Mouse (Mus musculus) spleen, postnatal 4 days (tissue): ENCODE data around the gene Clrn3.
"Not testable (repeated sequence)": the region's sequence is repeated elsewhere in the genome, so short reads cannot be mapped to it uniquely, and the experiment has no call there.

Experiments
- DNase-seq, 2 experiments: peaks; one replicate each; pipeline ENCODE4 v3.0.0; 2022; ENCODE audit warnings: low spot score in 2 of 2

The Clrn3 gene

GRCm38 (mm10) chr7:135528515-135528914 is at the start of gene Clrn3:
Gene Clrn3, minus strand, starts transcription at chr7:135528654.
- no peak for DNase-seq

GRCm38 (mm10) chr7:135576329-135576728 is 47.9 kb upstream of the Clrn3 start:
- no peak for DNase-seq

DNA sequence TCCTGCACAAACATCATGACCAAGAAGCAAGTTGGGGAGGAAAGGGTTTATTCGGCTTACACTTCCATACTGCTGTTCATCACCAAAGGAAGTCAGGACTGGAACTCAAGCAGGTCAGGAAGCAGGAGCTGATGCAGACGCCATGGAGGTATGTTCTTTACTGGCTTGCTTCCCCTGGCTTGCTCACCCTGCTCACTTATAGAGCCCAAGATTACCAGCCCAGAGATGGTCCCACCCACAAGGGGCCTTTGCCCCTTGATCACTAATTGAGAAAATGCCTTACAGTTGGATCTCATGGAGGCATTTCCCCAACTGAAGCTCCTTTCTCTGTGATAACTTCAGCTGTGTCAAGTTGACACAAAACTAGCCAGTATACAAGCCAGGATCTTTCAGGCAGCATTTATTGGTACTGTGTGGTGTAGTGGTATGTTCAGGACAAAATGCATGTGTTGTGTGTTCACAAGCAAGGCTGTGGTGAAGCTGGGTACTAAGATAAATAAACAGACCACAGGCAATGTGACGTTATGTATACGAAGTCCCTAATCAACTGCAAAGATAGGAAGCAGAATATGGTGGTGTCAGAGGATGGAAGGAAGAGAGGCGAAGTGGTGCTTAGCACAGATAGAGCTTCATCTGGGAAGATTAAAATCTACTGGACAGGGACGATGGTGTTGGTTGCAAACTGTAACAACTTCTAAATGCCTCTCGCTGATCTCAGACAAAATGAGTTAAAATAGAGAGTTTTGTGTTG is 47.0 kb upstream of the Clrn3 start:
- not testable (repeated sequence) for DNase-seq

DNA sequence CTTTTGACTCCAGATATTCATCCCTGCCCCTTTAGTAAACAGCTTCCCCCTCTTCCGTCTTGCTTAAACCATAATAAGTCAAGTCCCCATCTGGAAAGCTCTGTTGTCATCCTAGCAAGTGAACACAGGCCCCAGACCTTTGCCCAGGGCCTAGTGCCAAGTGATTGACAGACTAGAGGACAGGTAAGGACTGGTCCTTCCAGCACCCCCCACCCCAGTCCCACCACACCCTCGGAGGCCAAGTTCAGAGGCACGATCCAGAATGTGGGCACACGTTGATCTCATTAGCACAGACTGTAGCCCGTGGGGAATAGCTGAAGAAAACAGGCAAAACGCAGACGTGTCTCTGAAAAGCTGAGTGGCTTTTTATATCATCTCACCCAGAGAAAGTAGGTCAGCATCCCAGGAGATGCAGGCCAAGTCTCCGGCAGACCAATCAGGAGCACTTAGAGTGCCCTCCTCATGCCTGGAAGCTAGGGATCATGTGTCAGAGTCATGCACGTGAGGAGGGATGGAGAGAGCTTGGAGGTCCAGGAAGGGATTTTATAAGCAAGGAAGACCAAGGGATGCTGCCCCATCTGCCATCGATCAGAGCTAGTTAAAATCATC is 43.6 kb upstream of the Clrn3 start:
- no peak for DNase-seq

- no peak for DNase-seq
Measured at GRCm38 (mm10) chr7:135571392-135571791, 42.9 kb upstream of the Clrn3 start.

GRCm38 (mm10) chr7:135568550-135568949 is 40.1 kb upstream of the Clrn3 start:
- DNase-seq = no peak

- DNase-seq = no peak
Measured at GRCm38 (mm10) chr7:135567582-135567981, 39.1 kb upstream of the Clrn3 start.

DNA sequence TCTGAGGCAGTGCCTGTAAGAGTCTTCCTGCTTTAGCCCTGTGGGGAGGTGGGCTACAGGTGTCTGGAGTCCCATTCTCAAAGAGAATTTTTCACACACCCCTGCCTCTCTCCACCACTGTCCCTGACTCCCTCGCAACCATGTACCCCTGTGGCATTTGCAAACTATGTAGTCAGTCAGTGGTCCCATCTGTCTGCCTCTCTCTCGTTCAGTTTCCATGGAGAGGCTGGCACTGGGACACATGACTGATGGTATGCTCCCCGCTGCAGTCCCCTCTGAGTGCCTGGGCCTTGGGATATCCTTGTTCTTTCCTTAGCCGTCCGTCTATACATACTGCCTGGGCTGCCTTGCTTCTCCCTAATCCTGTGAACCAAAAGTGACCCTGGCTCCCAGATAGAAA is 37.6 kb upstream of the Clrn3 start:
- no peak for DNase-seq

- no peak for DNase-seq
Measured at GRCm38 (mm10) chr7:135564022-135564421, 35.6 kb upstream of the Clrn3 start.

GRCm38 (mm10) chr7:135560280-135560679 is 31.8 kb upstream of the Clrn3 start:
- DNase-seq = no peak

GRCm38 (mm10) chr7:135556663-135557402 is 28.4 kb upstream of the Clrn3 start:
- DNase-seq = no peak

GRCm38 (mm10) chr7:135553550-135553949 is 25.1 kb upstream of the Clrn3 start:
- no peak for DNase-seq

- no peak for DNase-seq
Measured at GRCm38 (mm10) chr7:135551547-135551946, 23.1 kb upstream of the Clrn3 start.

- no peak for DNase-seq
Measured at GRCm38 (mm10) chr7:135548434-135548833, 20.0 kb upstream of the Clrn3 start.

- DNase-seq = no peak
Measured at GRCm38 (mm10) chr7:135546530-135546929, 18.1 kb upstream of the Clrn3 start.

DNA sequence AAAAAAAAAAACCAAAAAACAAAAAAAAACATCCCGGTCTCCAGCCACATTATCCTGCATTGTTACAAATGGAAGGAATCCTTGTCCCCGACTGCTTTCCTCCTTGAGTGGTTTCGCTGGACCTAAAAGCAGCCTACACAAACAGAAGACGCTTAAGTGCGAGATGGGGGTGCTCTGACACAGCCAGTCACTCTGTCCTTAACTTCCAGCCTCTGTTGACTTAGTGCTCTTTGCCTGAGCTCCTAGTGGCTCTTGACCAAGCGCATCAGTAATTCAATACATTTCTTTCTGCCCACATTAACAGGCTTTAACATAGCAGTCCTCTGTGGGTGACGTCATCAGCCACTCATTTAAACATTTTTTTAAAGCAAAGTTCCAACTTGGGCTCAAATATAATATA is 17.5 kb upstream of the Clrn3 start:
- DNase-seq = no peak

DNA sequence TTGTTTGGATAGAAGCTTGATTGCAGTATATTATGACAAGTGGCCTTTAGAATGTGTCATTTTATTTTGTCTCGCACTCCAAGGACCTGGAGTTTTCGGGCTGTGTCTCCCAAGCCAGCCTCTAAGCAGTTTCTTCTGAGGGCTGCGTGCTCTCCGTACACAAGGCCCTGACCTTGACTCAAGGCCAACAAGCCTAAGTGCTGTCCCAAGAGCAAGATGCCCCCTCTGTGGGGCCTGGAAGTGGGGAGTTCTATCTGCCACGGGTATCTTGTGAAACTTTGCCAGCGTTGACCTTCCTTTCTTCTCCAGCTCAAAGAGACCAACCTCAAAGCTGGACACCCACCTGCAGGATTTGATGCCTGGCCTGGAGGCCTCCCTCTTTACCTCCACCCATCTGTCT is 15.9 kb upstream of the Clrn3 start:
- no peak for DNase-seq

DNA sequence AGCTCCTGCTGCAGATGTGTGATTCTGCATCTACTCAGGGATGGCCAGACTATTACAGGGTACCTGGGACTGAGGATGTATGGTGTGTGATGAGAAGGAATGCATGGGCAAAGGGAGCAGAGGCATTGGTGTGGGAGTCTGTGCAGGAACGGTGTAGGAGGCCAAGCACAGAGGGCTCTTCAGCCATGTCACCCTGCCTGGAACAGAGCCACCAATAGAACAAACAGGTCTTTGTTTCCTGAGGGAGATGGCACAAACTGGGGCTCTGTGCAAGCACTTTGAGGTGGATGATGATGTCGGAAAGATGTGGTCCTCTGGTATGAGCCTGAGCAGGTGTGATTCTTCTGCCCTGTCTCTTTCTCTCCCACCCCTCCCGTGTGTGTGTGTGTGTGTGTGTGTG is 14.6 kb upstream of the Clrn3 start:
- no peak for DNase-seq

DNA sequence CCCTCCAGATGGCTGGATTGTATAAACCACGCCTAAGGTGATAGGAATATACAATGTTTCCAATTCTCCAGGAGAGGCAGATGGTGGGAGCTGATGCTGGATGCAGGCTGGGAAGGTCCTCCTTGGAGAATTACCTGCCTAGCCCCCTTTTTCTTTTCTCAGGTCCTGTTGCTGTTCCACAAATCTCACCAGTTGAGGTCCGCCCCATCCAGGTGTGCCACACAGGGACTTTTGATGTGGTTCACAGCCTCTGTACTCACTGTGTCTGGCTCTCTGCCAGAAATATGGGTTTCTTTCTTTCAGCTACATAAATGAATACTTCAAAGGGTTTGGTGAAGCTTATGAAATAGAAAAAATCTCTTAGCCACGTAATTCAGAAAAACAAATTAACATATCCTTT is 13.8 kb upstream of the Clrn3 start:
- DNase-seq = no peak

DNA sequence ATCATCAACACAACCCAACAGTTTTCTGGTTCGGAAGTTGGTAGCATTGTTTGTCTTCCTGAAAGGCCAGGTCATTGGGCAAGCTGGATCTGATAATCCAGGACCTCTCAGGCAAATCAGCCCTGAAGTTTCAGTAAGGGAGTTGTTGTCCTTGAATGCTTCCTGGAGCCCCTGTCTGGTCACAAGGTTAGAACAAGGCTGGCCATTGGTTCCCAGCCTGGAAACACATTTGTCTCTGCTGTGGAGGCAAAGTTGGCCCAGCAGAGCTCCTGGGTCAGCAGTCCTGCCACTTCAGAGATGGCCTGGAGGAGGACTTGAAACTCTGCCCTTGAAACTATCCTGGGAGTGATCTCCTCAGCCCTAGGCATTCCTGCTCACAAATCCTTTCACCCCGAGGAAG is 11.0 kb upstream of the Clrn3 start:
- no peak for DNase-seq

DNA sequence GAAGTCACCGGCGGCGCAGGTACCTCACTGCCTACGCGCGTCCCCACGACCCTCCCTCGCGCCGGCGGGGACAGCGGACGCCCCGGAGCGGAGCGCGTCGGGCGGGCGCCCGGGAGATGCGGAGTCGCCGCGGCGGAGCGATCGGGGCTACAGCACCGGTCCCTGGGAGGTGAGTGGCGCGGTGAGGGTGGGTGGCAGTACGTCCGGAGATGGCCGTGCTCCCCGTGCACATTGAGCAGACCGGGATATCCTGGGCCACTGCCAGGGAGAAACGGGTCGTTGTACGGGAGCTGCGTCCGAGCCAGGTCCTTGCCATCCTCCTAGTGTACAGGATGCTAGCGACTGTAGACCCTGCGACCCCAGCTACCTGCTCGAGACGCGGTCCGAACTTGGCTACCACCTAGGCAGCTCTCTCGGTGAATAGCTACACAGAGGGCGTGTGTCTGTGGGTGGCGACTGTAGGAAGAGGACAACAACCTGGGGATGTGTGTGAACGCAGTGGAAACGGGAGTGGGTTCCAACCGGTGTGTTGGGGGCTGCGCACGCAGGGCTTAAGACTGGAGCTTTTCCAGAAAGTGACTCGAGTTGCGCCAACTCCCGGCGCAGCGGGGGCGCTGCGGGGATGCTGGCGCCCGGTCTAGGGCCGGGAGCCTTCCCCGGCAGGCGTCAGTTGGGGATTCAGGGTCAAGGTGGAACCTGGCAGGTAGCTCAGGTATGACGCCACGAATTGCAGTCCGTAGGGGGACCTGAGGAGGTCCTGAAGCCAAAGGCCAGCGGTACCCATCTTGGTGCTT is 9.7 kb upstream of the Clrn3 start:
- peak; percentile 19 to 76 for DNase-seq

GRCm38 (mm10) chr7:135537341-135537901 is 9.0 kb upstream of the Clrn3 start, which contains the start of gene Ptpre:
Gene Ptpre, plus strand, starts transcription at chr7:135537481.
- DNase-seq = peak; percentile 82 to 93
